Mouse (Mus musculus): ENCODE results near the gene Mettl26. TPM values are rescaled to one million over a fixed set of nuclear protein-coding genes. Genes with fewer than 3 reads are reported as not detected.

Mettl26 gene
- 77.3 and 82.3 TPM in 2 replicates for polyA plus RNA-seq (2012; rRNA removed)

DNA sequence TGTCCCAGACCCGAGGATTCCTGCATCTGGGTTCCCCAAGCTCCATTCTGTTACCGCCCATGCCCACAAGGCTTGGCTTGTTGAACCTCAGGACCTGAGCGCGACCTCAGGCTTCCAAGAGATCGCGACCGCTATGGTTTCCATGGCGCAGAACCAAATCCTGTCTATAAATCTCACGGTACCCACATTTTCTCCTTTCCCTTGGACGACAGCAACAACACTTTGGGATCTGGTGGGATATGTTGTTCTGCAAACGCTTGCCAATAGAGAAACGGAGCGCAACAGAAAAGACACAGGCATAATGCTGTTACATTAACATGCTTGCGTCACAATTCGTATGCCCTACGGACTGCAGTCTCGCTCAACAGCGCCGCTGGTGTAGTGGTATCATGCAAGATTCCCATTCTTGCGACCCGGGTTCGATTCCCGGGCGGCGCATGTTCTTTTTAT is at the start of gene Mettl26:
Mettl26 (plus strand) TSS at position 354 of the 450 bp plus-strand sequence.
- under 1% methylated on average over 25 of the region's 25 CpGs for WGBS

DNA sequence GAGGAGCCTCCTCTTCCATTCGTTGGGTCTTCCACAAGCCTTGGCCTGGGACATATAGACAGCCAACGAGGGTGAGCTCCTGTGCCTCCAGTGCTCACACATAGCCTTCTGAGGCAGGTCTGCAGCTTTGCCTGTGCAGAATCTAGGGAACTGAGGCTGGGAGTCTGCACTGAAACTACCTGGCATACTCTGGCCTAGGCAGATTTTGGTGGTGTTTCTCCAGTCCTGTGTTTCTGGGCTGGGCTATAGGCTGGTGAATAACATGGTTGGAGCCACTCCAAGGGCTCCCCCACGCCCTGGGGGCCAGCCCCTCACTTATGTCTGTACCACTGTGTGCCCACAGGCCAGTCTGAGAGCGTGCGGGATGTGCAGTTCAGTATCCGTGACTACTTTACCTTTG is 49.6 kb upstream of the Mettl26 start:
- no peaks in the 10 kb centered on the region; the same call in 1 of the 2 replicates for H3K27me3 ChIP-seq (ENCODE audit: control insufficient read depth, insufficient read depth, low read length)
- 97% methylated on average over 6 of the region's 6 CpGs for WGBS
- no peaks in the 10 kb centered on the region for H3K36me3 ChIP-seq (ENCODE audit: control insufficient read depth, insufficient read depth, low read length)
- H3K27ac ChIP-seq (ENCODE audit: control insufficient read depth, insufficient read depth, low read length): no peak overlapping the region
- H3K4me3 ChIP-seq (ENCODE audit: control insufficient read depth, insufficient read depth, low read length): no peak overlapping the region
- peaks cover 31% of the 10 kb centered on the region for H3K4me1 ChIP-seq (replicated peaks; ENCODE audit: control insufficient read depth, insufficient read depth, low read length)
- TF ChIP-seq CTCF (IDR thresholded peaks at IDR 0.05; ENCODE audit: borderline replicate concordance, control insufficient read depth, extremely low read depth, insufficient read depth, low read length, poor library complexity) (no peak), POLR2A (IDR thresholded peaks at IDR 0.05; ENCODE audit: control insufficient read depth, extremely low read depth, insufficient read depth, low read length, poor library complexity) (no peak)
- DNase-seq: no peak

More for the DNA sequence above, at the start of gene Mettl26:
- Histone ChIP-seq H3K4me3 (ENCODE audit: control insufficient read depth, insufficient read depth, low read length) (peak within 1 kb of the TSS; percentile 88), H3K36me3 (ENCODE audit: control insufficient read depth, insufficient read depth, low read length) (no peaks in the 10 kb centered on the region), H3K27ac (ENCODE audit: control insufficient read depth, insufficient read depth, low read length) (peak within 1 kb of the TSS; percentile 64), H3K27me3 (ENCODE audit: control insufficient read depth, insufficient read depth, low read length) (no peaks in the 10 kb centered on the region), H3K4me1 (replicated peaks; ENCODE audit: control insufficient read depth, insufficient read depth, low read length) (peaks cover 17% of the 10 kb centered on the region)
- TF ChIP-seq POLR2A (IDR thresholded peaks at IDR 0.05; ENCODE audit: control insufficient read depth, extremely low read depth, insufficient read depth, low read length, poor library complexity) (no peak), CTCF (IDR thresholded peaks at IDR 0.05; ENCODE audit: borderline replicate concordance, control insufficient read depth, extremely low read depth, insufficient read depth, low read length, poor library complexity) (no peak)
- DNase-seq: peak; percentile 93

- H3K27ac ChIP-seq (ENCODE audit: control insufficient read depth, insufficient read depth, low read length): no peak overlapping the region
- no peak for TF ChIP-seq CTCF (IDR thresholded peaks at IDR 0.05; ENCODE audit: borderline replicate concordance, control insufficient read depth, extremely low read depth, insufficient read depth, low read length, poor library complexity)
- no peak for TF ChIP-seq POLR2A (IDR thresholded peaks at IDR 0.05; ENCODE audit: control insufficient read depth, extremely low read depth, insufficient read depth, low read length, poor library complexity)
- peaks cover 31% of the 10 kb centered on the region for H3K4me1 ChIP-seq (replicated peaks; ENCODE audit: control insufficient read depth, insufficient read depth, low read length)
- no peak overlapping the region for H3K4me3 ChIP-seq (ENCODE audit: control insufficient read depth, insufficient read depth, low read length)
- DNase-seq: no peak
- H3K36me3 ChIP-seq (ENCODE audit: control insufficient read depth, insufficient read depth, low read length): peaks cover 4% of the 10 kb centered on the region; the same call in 1 of the 2 replicates
- 98% methylated on average over 27 of the region's 27 CpGs for WGBS
- no peaks in the 10 kb centered on the region; the same call in 1 of the 2 replicates for H3K27me3 ChIP-seq (ENCODE audit: control insufficient read depth, insufficient read depth, low read length)
Observed at GRCm38 (mm10) chr17:25825984-25826570, 48.8 kb upstream of the Mettl26 start.

- H3K36me3 ChIP-seq (ENCODE audit: control insufficient read depth, insufficient read depth, low read length): peaks cover 4% of the 10 kb centered on the region; the same call in 1 of the 2 replicates
- no peaks in the 10 kb centered on the region for H3K27me3 ChIP-seq (ENCODE audit: control insufficient read depth, insufficient read depth, low read length)
- no peak for TF ChIP-seq CTCF (IDR thresholded peaks at IDR 0.05; ENCODE audit: borderline replicate concordance, control insufficient read depth, extremely low read depth, insufficient read depth, low read length, poor library complexity)
- no peak for TF ChIP-seq POLR2A (IDR thresholded peaks at IDR 0.05; ENCODE audit: control insufficient read depth, extremely low read depth, insufficient read depth, low read length, poor library complexity)
- no peak overlapping the region for H3K27ac ChIP-seq (ENCODE audit: control insufficient read depth, insufficient read depth, low read length)
- peaks cover 40% of the 10 kb centered on the region for H3K4me1 ChIP-seq (replicated peaks; ENCODE audit: control insufficient read depth, insufficient read depth, low read length)
- DNase-seq: no peak
- H3K4me3 ChIP-seq (ENCODE audit: control insufficient read depth, insufficient read depth, low read length): no peak overlapping the region
- WGBS: 97% methylated on average over 13 of the region's 13 CpGs
Observed at GRCm38 (mm10) chr17:25827011-25827410, 47.9 kb upstream of the Mettl26 start.

- DNase-seq: no peak
- TF ChIP-seq POLR2A (IDR thresholded peaks at IDR 0.05; ENCODE audit: control insufficient read depth, extremely low read depth, insufficient read depth, low read length, poor library complexity) (no peak), CTCF (IDR thresholded peaks at IDR 0.05; ENCODE audit: borderline replicate concordance, control insufficient read depth, extremely low read depth, insufficient read depth, low read length, poor library complexity) (no peak)
- Histone ChIP-seq H3K27ac (ENCODE audit: control insufficient read depth, insufficient read depth, low read length) (no peak overlapping the region), H3K27me3 (ENCODE audit: control insufficient read depth, insufficient read depth, low read length) (no peaks in the 10 kb centered on the region), H3K4me1 (replicated peaks; ENCODE audit: control insufficient read depth, insufficient read depth, low read length) (peaks cover 43% of the 10 kb centered on the region), H3K4me3 (ENCODE audit: control insufficient read depth, insufficient read depth, low read length) (no peak overlapping the region), H3K36me3 (ENCODE audit: control insufficient read depth, insufficient read depth, low read length) (peaks cover 4% of the 10 kb centered on the region; the same call in 1 of the 2 replicates)
- WGBS: 95% methylated on average over 22 of the region's 22 CpGs
Observed at GRCm38 (mm10) chr17:25827546-25828222, 47.2 kb upstream of the Mettl26 start.

DNA sequence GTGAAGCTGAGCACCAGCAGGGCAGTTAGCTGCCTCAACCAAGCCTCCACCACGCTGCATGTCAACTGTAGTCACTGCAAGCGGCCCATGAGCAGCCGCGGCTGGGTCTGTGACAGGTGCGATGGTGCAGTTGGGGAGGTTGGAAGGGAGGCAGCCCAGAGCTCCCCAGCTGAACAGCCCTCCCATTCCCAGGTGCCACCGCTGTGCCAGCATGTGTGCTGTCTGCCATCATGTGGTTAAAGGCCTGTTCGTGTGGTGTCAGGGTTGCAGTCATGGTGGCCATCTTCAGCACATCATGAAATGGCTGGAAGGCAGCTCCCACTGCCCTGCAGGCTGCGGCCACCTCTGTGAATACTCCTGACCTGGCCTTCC is 46.7 kb upstream of the Mettl26 start:
- H3K4me3 ChIP-seq (ENCODE audit: control insufficient read depth, insufficient read depth, low read length): peak overlapping the region; percentile 79
- no peak for DNase-seq
- 54% methylated on average over 8 of the region's 8 CpGs for WGBS
- no peaks in the 10 kb centered on the region for H3K27me3 ChIP-seq (ENCODE audit: control insufficient read depth, insufficient read depth, low read length)
- no peak for TF ChIP-seq POLR2A (IDR thresholded peaks at IDR 0.05; ENCODE audit: control insufficient read depth, extremely low read depth, insufficient read depth, low read length, poor library complexity)
- TF ChIP-seq CTCF (IDR thresholded peaks at IDR 0.05; ENCODE audit: borderline replicate concordance, control insufficient read depth, extremely low read depth, insufficient read depth, low read length, poor library complexity): no peak
- H3K4me1 ChIP-seq (replicated peaks; ENCODE audit: control insufficient read depth, insufficient read depth, low read length): peaks cover 40% of the 10 kb centered on the region
- H3K27ac ChIP-seq (ENCODE audit: control insufficient read depth, insufficient read depth, low read length): no peak overlapping the region; the same call in 1 of the 2 replicates
- peaks cover 4% of the 10 kb centered on the region; the same call in 1 of the 2 replicates for H3K36me3 ChIP-seq (ENCODE audit: control insufficient read depth, insufficient read depth, low read length)
